Mouse (Mus musculus) erythroblast, adult 5-6 weeks (primary cell): ENCODE results near the gene Dhx35. TPM values are rescaled to one million over a fixed set of nuclear protein-coding genes. Genes with fewer than 3 reads are reported as not detected.
A peak's percentile ranks its signal among the peaks of the same experiment; 100 is the strongest.

Source experiments
- ATAC-seq: replicated peaks from 2 replicates; pipeline ENCODE4 v1.8.0; 2016; ENCODE audit warnings: moderate number of reproducible peaks, mild to moderate bottlenecking, moderate TSS enrichment, inconsistent platforms; ENCODE audit not compliant: poor library complexity, low FRiP score, severe bottlenecking
- total RNA-seq, 2 experiments: library from RNA; stranded (forward) in 1 of 2; stranded (reverse) in 1 of 2; fragments of 150-400 nt in 1 of 2; fragments of 200-764, 138-1000 nt in 1 of 2; gene quantifications; 2 replicates each; pipeline versions ENCODE4 v1.2.3 to v1.2.4; 2015 to 2017; ENCODE audit warnings: low replicate concordance in 2 of 2

Dhx35 gene
- total RNA-seq, 2 experiments from 2014 or later = 1.9 to 5.0 TPM

- no peak for ATAC-seq
Observed at GRCm38 (mm10) chr2:158799328-158799727, 4.7 kb downstream of the Dhx35 start.

GRCm38 (mm10) chr2:158800788-158801187 lies 6.2 kb downstream of the Dhx35 start:
- ATAC-seq = no peak

- no peak for ATAC-seq
Observed at GRCm38 (mm10) chr2:158803575-158803974, 9.0 kb downstream of the Dhx35 start.

GRCm38 (mm10) chr2:158815686-158816085 lies 21.1 kb downstream of the Dhx35 start:
- ATAC-seq = no peak

GRCm38 (mm10) chr2:158816239-158816638 lies 21.6 kb downstream of the Dhx35 start:
- ATAC-seq = no peak

GRCm38 (mm10) chr2:158817708-158818107 lies 23.1 kb downstream of the Dhx35 start:
- no peak for ATAC-seq

GRCm38 (mm10) chr2:158828124-158828523 lies 33.5 kb downstream of the Dhx35 start:
- ATAC-seq = no peak

- ATAC-seq = no peak
Observed at GRCm38 (mm10) chr2:158829746-158830145, 35.1 kb downstream of the Dhx35 start.

GRCm38 (mm10) chr2:158833221-158833620 lies 38.6 kb downstream of the Dhx35 start:
- ATAC-seq = no peak

GRCm38 (mm10) chr2:158833645-158834044 lies 39.0 kb downstream of the Dhx35 start:
- no peak for ATAC-seq

GRCm38 (mm10) chr2:158843287-158843686 lies 48.7 kb downstream of the Dhx35 start:
- ATAC-seq = no peak

GRCm38 (mm10) chr2:158845031-158845430 lies 50.4 kb downstream of the Dhx35 start:
- no peak for ATAC-seq

- no peak for ATAC-seq
Observed at GRCm38 (mm10) chr2:158846208-158846607, 51.6 kb downstream of the Dhx35 start.

- no peak for ATAC-seq
Observed at GRCm38 (mm10) chr2:158847991-158848390, 53.4 kb downstream of the Dhx35 start.

GRCm38 (mm10) chr2:158849416-158849815 lies 54.8 kb downstream of the Dhx35 start:
- ATAC-seq = no peak

GRCm38 (mm10) chr2:158852579-158852978 lies 58.0 kb downstream of the Dhx35 start:
- ATAC-seq = no peak

- ATAC-seq = 0 out of 2 replicates have a peak, but pooled peaks have one; percentile 33
Observed at GRCm38 (mm10) chr2:158856896-158857499, 62.4 kb downstream of the Dhx35 start.

GRCm38 (mm10) chr2:158857579-158857978 lies 63.0 kb downstream of the Dhx35 start:
- no peak for ATAC-seq

- ATAC-seq = no peak
Observed at GRCm38 (mm10) chr2:158861115-158861514, 66.5 kb downstream of the Dhx35 start.

- ATAC-seq = peak; percentile 76
Observed at GRCm38 (mm10) chr2:158863341-158864125, 68.9 kb downstream of the Dhx35 start.

- peak; percentile 61 for ATAC-seq
Observed at GRCm38 (mm10) chr2:158864126-158864458, 69.5 kb downstream of the Dhx35 start.
